Mouse (Mus musculus) ovary, postnatal 14 days (tissue): ENCODE measurements at regions not wholly inside any gene's neighbourhood (a gene's known extent, or its start where the extent isn't known, plus 50 kb on each side); places are given as distances from the start of the nearest gene placed in this dataset.

Experiments used
- DNase-seq: peaks from one replicate; pipeline ENCODE4 v3.0.0; 2022; ENCODE audit warnings: low spot score

- DNase-seq: no peak
Observed at GRCm38 (mm10) chr1:152165490-152165905, 75.6 kb upstream of the 1700025G04Rik start.

DNA sequence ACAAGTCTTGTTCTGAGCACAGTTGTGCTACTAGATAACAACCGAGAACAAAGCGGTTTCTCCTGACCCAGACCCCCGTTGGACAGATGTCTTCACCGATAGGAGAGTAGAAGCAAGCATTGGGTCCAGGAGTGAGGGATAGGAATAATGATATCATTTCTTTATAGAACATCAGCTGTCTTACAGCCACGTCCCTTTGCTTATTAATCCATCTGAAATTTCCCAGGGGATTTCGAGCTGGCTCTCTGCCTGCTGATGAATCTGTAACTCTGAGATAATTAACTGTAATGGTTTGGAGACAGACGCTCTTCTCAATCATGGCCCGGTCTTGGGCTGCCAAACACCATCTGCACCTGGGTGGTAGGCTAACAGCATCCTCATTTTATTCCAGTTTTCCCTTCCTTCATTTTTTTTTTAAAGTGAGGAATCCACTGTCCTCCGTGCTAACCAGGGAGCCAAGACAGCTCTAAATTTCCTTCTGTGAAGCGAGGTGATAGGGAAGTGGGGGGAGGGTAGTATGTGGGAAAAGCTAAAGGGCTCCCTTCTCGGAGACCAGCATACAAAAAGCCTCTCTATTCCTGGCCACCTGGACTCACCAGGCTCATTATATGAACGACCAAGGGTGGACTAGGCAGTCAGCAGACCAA lies 75.0 kb upstream of the 1700025G04Rik start:
- no peak for DNase-seq

- no peak for DNase-seq
Observed at GRCm38 (mm10) chr1:152164212-152164611, 74.3 kb upstream of the 1700025G04Rik start.

GRCm38 (mm10) chr1:152152474-152152873 lies 62.5 kb upstream of the 1700025G04Rik start:
- DNase-seq: no peak

DNA sequence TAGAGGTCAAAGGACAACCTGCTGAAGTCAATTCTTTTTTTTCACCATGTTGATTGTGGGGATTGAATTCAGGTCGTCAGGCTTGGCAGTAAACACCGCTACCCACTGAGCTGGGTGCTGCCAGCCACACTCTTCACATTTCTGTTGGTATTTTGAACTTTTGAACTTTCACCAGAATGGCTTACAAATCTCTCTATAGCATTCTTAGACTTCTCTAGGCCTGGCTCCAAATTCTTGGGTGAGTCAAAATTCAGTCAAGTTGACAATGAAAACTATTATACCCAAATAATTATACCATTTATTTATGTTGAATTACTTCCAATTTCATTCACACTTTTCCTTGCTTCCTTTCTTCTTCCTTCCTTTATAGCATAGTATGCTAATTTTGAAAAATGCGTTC lies 58.8 kb upstream of the 1700025G04Rik start:
- DNase-seq: no peak

DNA sequence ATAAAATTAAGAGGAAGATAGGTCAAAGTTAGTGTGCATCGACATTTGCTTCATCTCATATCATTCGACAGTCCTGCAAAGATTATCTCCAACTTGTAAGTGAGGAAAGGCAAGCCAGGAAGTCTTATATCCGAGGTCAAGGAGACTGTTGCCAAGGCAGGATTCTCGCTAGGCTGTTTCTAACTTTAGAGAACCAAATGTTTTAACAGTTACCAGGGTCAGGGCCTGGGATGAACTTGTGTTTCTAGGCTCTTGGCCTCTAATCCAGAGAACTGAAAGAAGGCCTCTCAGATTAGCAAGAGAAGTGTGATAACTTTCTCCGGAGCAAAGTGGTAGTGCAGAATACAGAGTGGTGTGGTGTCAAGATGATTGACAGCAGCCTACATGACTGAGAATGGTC lies 50.2 kb upstream of the 1700025G04Rik start:
- DNase-seq: no peak
